Mouse (Mus musculus) ES-E14 (cell line): ENCODE data around the gene Ppp1ca.

ENCODE experiments used
- MAFK ChIP-seq: IDR thresholded peaks from 2 replicates; pipeline ENCODE4 v1.6.1; 2014; ENCODE audit warnings: mild to moderate bottlenecking, low read depth, low read length, inconsistent platforms; ENCODE audit not compliant: insufficient read depth
- ZNF384 ChIP-seq: IDR thresholded peaks from 2 replicates; pipeline ENCODE4 v1.6.1; 2012; ENCODE audit warnings: low read depth, low read length, inconsistent platforms

- no peak for TF ChIP-seq MAFK
- no peak for TF ChIP-seq ZNF384
Observed at GRCm38 (mm10) chr19:4150567-4151487, 41.0 kb upstream of the Ppp1ca start.
